Mouse (Mus musculus): ENCODE measurements around the gene Pklr. TPM values are rescaled to one million over a fixed set of nuclear protein-coding genes. Genes with fewer than 3 reads are reported as not detected.

Pklr gene
- total and polyA plus RNA-seq, 2 experiments from 2014 or later: 0.05 TPM; not detected in 1

GRCm38 (mm10) chr3:89174844-89175243 lies 38.9 kb downstream of the Pklr start:
- Histone ChIP-seq H3K4me2 (ENCODE audit: low read depth, low read length, poor library complexity, severe bottlenecking) (no peak overlapping the region), H3K4me1 (ENCODE audit: insufficient read depth, low read length) (peaks cover 8% of the 10 kb centered on the region), H3K4me3 (ENCODE audit: low read depth, low read length) (no peak overlapping the region), H3K9me3 (ENCODE audit: low read length) (no peaks in the 10 kb centered on the region), H3K27ac (ENCODE audit: low read depth, low read length) (no peak overlapping the region), H3K9ac (replicated peaks; ENCODE audit: low read length, poor library complexity, severe bottlenecking) (no peak overlapping the region), H3K36me3 (ENCODE audit: insufficient read depth, low read length) (peaks cover 59% of the 10 kb centered on the region), H3K27me3 (ENCODE audit: insufficient read depth, low read length) (no peaks in the 10 kb centered on the region)
- no peak for TF ChIP-seq CTCF (IDR thresholded peaks at IDR 0.05)
- ATAC-seq (ENCODE audit: low FRiP score) (no peak), DNase-seq (ENCODE audit: low spot score) (no peak)
- WGBS: 93% methylated on average over 11 of the region's 11 CpGs

DNA sequence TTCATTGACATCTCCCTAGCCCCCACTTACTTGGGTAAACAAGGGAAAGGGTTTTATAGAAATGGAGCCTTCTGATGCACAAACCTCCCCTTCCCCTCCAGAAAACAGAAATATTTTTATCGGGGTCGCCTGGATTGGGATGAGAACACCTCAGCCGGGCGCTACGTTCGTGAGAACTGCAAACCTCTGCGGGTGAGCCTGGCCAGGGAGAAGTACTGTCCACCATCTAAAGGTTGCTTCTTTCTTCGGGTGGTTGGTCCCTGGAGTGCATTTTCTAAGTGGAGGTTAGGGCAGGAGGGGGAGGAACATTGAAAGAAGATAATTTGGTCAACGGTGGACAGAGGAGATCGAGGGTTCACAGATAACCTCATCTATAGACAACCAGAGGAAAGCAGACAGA lies 39.6 kb downstream of the Pklr start:
- Histone ChIP-seq H3K9ac (replicated peaks; ENCODE audit: low read length, poor library complexity, severe bottlenecking) (no peak overlapping the region), H3K27me3 (ENCODE audit: insufficient read depth, low read length) (no peaks in the 10 kb centered on the region), H3K4me1 (ENCODE audit: insufficient read depth, low read length) (peaks cover 8% of the 10 kb centered on the region), H3K9me3 (ENCODE audit: low read length) (no peaks in the 10 kb centered on the region), H3K27ac (ENCODE audit: low read depth, low read length) (no peak overlapping the region), H3K4me3 (ENCODE audit: low read depth, low read length) (no peak overlapping the region), H3K4me2 (ENCODE audit: low read depth, low read length, poor library complexity, severe bottlenecking) (no peak overlapping the region), H3K36me3 (ENCODE audit: insufficient read depth, low read length) (peaks cover 57% of the 10 kb centered on the region)
- no peak for TF ChIP-seq CTCF (IDR thresholded peaks at IDR 0.05)
- 93% methylated on average over 10 of the region's 10 CpGs for WGBS
- ATAC-seq (ENCODE audit: low FRiP score) (no peak), DNase-seq (ENCODE audit: low spot score) (no peak)

DNA sequence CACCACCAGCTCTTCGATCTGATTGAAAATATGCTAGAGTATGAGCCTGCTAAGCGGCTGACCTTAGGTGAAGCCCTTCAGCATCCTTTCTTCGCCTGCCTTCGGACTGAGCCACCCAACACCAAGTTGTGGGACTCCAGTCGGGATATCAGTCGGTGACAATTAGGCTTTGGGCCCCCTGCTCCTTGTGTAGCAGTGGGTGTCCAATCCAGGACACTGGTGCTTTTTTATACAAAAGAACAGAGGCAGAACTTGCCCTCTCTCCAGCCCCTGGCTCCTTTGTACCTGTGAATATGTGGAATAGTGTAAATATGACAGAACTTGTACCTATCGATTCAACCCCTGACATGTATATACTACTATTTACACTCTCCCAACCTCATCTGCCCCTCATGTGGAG lies 40.5 kb downstream of the Pklr start:
- H3K27me3 ChIP-seq (ENCODE audit: insufficient read depth, low read length): no peaks in the 10 kb centered on the region
- no peak overlapping the region for H3K4me3 ChIP-seq (ENCODE audit: low read depth, low read length)
- TF ChIP-seq CTCF (IDR thresholded peaks at IDR 0.05): no peak
- ATAC-seq (ENCODE audit: low FRiP score): no peak
- H3K4me1 ChIP-seq (ENCODE audit: insufficient read depth, low read length): peaks cover 8% of the 10 kb centered on the region
- H3K9ac ChIP-seq (replicated peaks; ENCODE audit: low read length, poor library complexity, severe bottlenecking): no peak overlapping the region
- 86% methylated on average over 7 of the region's 7 CpGs for WGBS
- no peak overlapping the region for H3K27ac ChIP-seq (ENCODE audit: low read depth, low read length)
- H3K4me2 ChIP-seq (ENCODE audit: low read depth, low read length, poor library complexity, severe bottlenecking): no peak overlapping the region
- peaks cover 54% of the 10 kb centered on the region for H3K36me3 ChIP-seq (ENCODE audit: insufficient read depth, low read length)
- H3K9me3 ChIP-seq (ENCODE audit: low read length): no peaks in the 10 kb centered on the region
- no peak for DNase-seq (ENCODE audit: low spot score)

DNA sequence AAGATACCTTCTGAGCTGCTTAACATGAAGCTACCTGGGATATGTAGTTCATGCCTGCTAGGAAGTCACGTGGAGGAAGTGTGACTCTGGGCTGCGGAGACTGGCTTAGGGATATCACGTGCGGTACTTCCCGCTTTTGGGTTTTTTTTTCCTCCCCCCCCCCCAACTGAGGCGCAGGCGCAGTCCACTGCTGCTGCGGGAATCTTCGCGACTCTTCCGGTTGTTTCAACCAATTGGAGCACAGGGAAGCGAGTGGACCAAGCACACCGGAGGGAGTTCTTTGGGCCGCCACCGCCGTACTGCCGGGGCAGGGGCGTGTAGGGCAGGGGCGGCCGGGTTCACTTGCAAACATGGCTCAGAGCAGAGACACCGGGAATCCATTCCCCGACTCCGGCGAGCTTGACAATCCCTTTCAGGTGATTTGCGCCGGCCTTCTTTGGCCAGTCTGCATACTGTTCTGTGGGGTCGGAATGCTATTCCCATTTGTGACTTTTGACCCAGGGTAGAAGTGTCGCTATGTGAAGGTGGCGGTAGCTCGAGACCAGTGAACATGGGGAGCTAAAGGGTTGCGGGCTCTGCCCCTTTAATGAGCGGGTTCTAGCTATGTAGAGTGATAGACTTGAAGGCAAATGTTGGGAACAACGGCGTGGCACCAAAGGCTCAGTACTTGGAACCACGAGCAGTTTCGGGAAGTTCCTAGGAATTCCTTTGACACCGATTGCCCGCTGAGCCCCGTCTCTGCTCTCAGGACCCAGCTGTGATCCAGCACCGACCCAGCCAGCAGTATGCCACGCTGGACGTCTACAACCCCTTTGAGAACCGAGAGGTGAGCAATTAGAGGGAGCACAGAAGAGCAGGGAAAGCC lies 41.5 kb downstream of the Pklr start, which contains the start of gene Scamp3:
Gene Scamp3 (plus strand): TSS at position 232 of the 865 bp plus-strand sequence.
- Histone ChIP-seq H3K27me3 (ENCODE audit: insufficient read depth, low read length) (no peaks in the 10 kb centered on the region), H3K36me3 (ENCODE audit: insufficient read depth, low read length) (peaks cover 62% of the 10 kb centered on the region), H3K4me3 (ENCODE audit: low read depth, low read length) (peak within 1 kb of the TSS; percentile 76), H3K9ac (replicated peaks; ENCODE audit: low read length, poor library complexity, severe bottlenecking) (peak within 1 kb of the TSS; percentile 74), H3K9me3 (ENCODE audit: low read length) (no peaks in the 10 kb centered on the region), H3K27ac (ENCODE audit: low read depth, low read length) (peak within 1 kb of the TSS; percentile 74), H3K4me2 (ENCODE audit: low read depth, low read length, poor library complexity, severe bottlenecking) (peak within 1 kb of the TSS; percentile 68), H3K4me1 (ENCODE audit: insufficient read depth, low read length) (peaks cover 8% of the 10 kb centered on the region)
- under 1% methylated on average over 43 of the region's 43 CpGs for WGBS
- DNase-seq (ENCODE audit: low spot score): peak; percentile 97
- TF ChIP-seq CTCF (IDR thresholded peaks at IDR 0.05): no peak
- peak; percentile 95 for ATAC-seq (ENCODE audit: low FRiP score)

- 12% methylated on average over 6 of the region's 6 CpGs for WGBS
- Histone ChIP-seq H3K9ac (replicated peaks; ENCODE audit: low read length, poor library complexity, severe bottlenecking) (peak overlapping the region; percentile 74), H3K4me1 (ENCODE audit: insufficient read depth, low read length) (peaks cover 8% of the 10 kb centered on the region), H3K4me3 (ENCODE audit: low read depth, low read length) (peak overlapping the region; percentile 76), H3K4me2 (ENCODE audit: low read depth, low read length, poor library complexity, severe bottlenecking) (peak overlapping the region; percentile 68), H3K27ac (ENCODE audit: low read depth, low read length) (peak overlapping the region; percentile 74), H3K36me3 (ENCODE audit: insufficient read depth, low read length) (peaks cover 62% of the 10 kb centered on the region), H3K9me3 (ENCODE audit: low read length) (no peaks in the 10 kb centered on the region), H3K27me3 (ENCODE audit: insufficient read depth, low read length) (no peaks in the 10 kb centered on the region)
- DNase-seq (ENCODE audit: low spot score) (no peak), ATAC-seq (ENCODE audit: low FRiP score) (no peak)
- no peak for TF ChIP-seq CTCF (IDR thresholded peaks at IDR 0.05)
Measured at GRCm38 (mm10) chr3:89178107-89178385, 42.1 kb downstream of the Pklr start.

GRCm38 (mm10) chr3:89179056-89179455 lies 43.1 kb downstream of the Pklr start:
- H3K9ac ChIP-seq (replicated peaks; ENCODE audit: low read length, poor library complexity, severe bottlenecking): no peak overlapping the region
- DNase-seq (ENCODE audit: low spot score) (no peak), ATAC-seq (ENCODE audit: low FRiP score) (no peak)
- no peak overlapping the region for H3K4me2 ChIP-seq (ENCODE audit: low read depth, low read length, poor library complexity, severe bottlenecking)
- H3K4me1 ChIP-seq (ENCODE audit: insufficient read depth, low read length): peaks cover 11% of the 10 kb centered on the region
- no peak overlapping the region for H3K4me3 ChIP-seq (ENCODE audit: low read depth, low read length)
- TF ChIP-seq CTCF (IDR thresholded peaks at IDR 0.05): no peak
- WGBS: 93% methylated on average over 11 of the region's 11 CpGs
- H3K27me3 ChIP-seq (ENCODE audit: insufficient read depth, low read length): no peaks in the 10 kb centered on the region
- no peaks in the 10 kb centered on the region for H3K9me3 ChIP-seq (ENCODE audit: low read length)
- peaks cover 53% of the 10 kb centered on the region for H3K36me3 ChIP-seq (ENCODE audit: insufficient read depth, low read length)
- H3K27ac ChIP-seq (ENCODE audit: low read depth, low read length): no peak overlapping the region
